Mouse (Mus musculus): ENCODE results near the gene Slc43a2. TPM values are rescaled to one million over a fixed set of nuclear protein-coding genes. Genes with fewer than 3 reads are reported as not detected.

The Slc43a2 gene
- total and polyA plus RNA-seq, 3 experiments, result 4.2 to 11.5 (median 7.5) TPM

DNA sequence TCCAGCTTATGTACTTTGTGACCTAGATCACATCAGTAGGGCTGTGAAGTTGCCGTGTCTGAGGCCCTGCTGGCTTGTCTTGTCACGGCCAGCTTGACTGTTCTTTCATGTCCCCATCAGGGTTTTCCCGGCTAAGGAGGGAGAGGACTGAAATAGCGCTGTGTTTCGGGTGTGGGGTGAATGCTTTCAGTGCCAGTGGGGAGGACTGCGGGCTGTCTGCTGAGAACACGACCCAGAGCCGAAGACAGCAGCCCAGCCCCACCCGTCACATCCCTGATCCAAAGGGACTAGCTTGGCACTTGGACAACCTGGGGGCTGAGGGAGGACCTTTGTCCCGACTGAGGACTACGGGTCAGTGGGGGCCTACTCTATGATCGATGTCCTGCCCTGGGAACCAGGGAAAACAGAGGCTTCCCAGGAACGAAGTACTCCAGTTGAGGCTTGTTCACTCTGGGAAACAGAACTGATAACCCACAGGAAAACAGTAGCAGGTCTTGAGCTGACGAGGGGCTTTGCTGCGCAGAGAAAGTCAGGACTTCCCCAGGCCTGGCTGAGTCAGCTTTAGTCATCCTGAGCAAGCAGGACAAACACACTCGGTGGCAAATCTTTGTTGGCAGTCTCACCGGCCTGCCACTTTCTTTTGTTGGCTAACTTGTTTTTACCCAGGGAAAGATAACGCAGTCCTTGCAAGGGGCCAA lies 32.5 kb downstream of the Slc43a2 start:
- no peak for TF ChIP-seq TAL1 (conservative IDR thresholded peaks at IDR 0.05; ENCODE audit: low read depth, low read length)
- no peak for TF ChIP-seq GATA2 (IDR thresholded peaks at IDR 0.05; ENCODE audit: borderline replicate concordance, low read depth, low read length)
- no peak for TF ChIP-seq CTCF (IDR thresholded peaks at IDR 0.05; ENCODE audit: low read depth, low read length)
- TF ChIP-seq GATA1 (IDR thresholded peaks at IDR 0.05; ENCODE audit: borderline replicate concordance, low read length), result no peak
- TF ChIP-seq POLR2AphosphoS5 (IDR thresholded peaks at IDR 0.05; ENCODE audit: insufficient replicate concordance, low read depth, low read length), result no peak
- no peak for DNase-seq (ENCODE audit: low spot score)
- peaks cover 26% of the 10 kb centered on the region for H3K4me1 ChIP-seq (ENCODE audit: insufficient read depth, low read depth, low read length)
- H3K27me3 ChIP-seq (ENCODE audit: insufficient read depth, low read length), result no peaks in the 10 kb centered on the region
- ATAC-seq (ENCODE audit: extremely low read depth, insufficient number of reproducible peaks, low FRiP score, poor library complexity, severe bottlenecking), result no peak
- no peaks in the 10 kb centered on the region for H3K9me3 ChIP-seq (replicated peaks)
- H3K4me3 ChIP-seq (ENCODE audit: low read depth, low read length), result no peak overlapping the region
- peaks cover 78% of the 10 kb centered on the region for H3K36me3 ChIP-seq (replicated peaks)

DNA sequence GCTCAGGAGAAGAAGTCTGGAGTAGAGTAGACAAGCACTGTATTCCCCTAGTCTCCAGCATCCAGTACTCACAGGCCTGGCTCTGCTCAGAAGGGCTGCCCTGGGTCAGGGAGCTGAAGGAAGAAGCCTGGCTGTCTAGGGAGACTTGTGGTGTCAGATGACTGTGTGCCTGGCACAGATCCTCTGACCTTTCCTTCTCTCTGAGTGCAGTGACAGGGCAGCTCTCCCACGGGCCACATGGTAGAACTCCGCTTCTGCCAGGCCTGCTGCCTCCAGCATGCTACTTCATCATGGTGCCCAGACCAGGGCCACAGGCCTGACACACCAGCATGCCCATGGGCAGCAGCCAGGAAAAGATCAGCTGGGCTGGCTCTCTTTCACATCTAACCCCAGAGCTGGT lies 34.4 kb downstream of the Slc43a2 start:
- Histone ChIP-seq H3K36me3 (replicated peaks) (peaks cover 82% of the 10 kb centered on the region), H3K9me3 (replicated peaks) (no peaks in the 10 kb centered on the region), H3K27me3 (ENCODE audit: insufficient read depth, low read length) (no peaks in the 10 kb centered on the region), H3K4me3 (ENCODE audit: low read depth, low read length) (no peak overlapping the region), H3K4me1 (ENCODE audit: insufficient read depth, low read depth, low read length) (peaks cover 29% of the 10 kb centered on the region)
- no peak for DNase-seq (ENCODE audit: low spot score)
- no peak for TF ChIP-seq TAL1 (conservative IDR thresholded peaks at IDR 0.05; ENCODE audit: low read depth, low read length)
- TF ChIP-seq CTCF (IDR thresholded peaks at IDR 0.05; ENCODE audit: low read depth, low read length), result no peak
- no peak for TF ChIP-seq POLR2AphosphoS5 (IDR thresholded peaks at IDR 0.05; ENCODE audit: insufficient replicate concordance, low read depth, low read length)
- TF ChIP-seq GATA2 (IDR thresholded peaks at IDR 0.05; ENCODE audit: borderline replicate concordance, low read depth, low read length), result no peak
- no peak for TF ChIP-seq GATA1 (IDR thresholded peaks at IDR 0.05; ENCODE audit: borderline replicate concordance, low read length)
- no peak for ATAC-seq (ENCODE audit: extremely low read depth, insufficient number of reproducible peaks, low FRiP score, poor library complexity, severe bottlenecking)

DNA sequence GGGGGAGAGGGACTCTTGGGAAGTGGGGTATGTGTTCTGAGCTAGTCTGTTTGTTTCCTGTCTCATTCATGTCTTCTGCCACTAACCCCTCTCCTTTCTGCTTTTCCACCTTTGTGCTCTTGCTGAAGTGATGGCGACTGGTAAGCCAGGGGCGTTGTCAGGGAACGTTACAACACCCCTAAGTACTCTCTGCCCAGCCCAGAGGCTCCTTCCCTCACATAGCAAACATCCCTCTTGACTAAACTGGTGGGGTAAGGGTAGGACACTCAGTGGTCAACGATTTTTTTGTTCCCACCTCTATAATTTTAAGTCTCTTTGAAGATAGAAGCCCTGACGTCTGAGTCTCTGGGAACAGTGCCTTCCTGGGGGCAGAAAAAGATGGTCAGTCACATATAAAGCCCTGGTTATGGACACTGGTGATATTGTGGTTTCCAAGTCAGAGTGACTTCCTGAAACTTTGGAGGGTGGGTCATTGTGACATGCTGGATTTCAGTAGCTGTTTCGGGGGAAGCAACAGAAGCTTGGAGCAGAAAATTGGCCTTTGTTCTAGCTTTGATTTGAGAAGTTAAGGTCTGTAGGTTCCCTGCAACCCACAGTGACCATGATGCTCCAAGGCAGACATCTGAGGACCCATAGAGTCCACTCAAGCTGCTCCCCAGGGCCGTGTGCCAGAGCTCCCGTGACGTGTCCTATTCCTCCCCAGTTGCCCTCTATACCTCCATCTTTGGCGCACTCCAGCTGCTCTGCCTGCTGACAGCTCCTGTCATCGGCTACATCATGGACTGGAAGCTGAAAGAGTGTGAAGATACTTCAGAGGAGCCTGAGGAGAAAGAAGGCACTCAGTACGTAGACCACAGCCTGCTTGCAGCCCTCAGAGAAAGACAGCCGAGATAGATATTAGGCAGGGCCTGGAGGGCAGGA lies 35.0 kb downstream of the Slc43a2 start:
- ATAC-seq (ENCODE audit: extremely low read depth, insufficient number of reproducible peaks, low FRiP score, poor library complexity, severe bottlenecking) (no peak), DNase-seq (ENCODE audit: low spot score) (no peak)
- H3K4me1 ChIP-seq (ENCODE audit: insufficient read depth, low read depth, low read length), result peaks cover 34% of the 10 kb centered on the region
- peaks cover 2% of the 10 kb centered on the region; the same call in 1 of the 2 replicates for H3K27me3 ChIP-seq (ENCODE audit: insufficient read depth, low read length)
- H3K9me3 ChIP-seq (replicated peaks), result no peaks in the 10 kb centered on the region
- H3K36me3 ChIP-seq (replicated peaks), result peaks cover 81% of the 10 kb centered on the region
- no peak overlapping the region for H3K4me3 ChIP-seq (ENCODE audit: low read depth, low read length)
- TF ChIP-seq GATA2 (IDR thresholded peaks at IDR 0.05; ENCODE audit: borderline replicate concordance, low read depth, low read length), result no peak
- no peak for TF ChIP-seq POLR2AphosphoS5 (IDR thresholded peaks at IDR 0.05; ENCODE audit: insufficient replicate concordance, low read depth, low read length)
- TF ChIP-seq GATA1 (IDR thresholded peaks at IDR 0.05; ENCODE audit: borderline replicate concordance, low read length), result no peak
- TF ChIP-seq CTCF (IDR thresholded peaks at IDR 0.05; ENCODE audit: low read depth, low read length), result no peak
- TF ChIP-seq TAL1 (conservative IDR thresholded peaks at IDR 0.05; ENCODE audit: low read depth, low read length), result no peak

DNA sequence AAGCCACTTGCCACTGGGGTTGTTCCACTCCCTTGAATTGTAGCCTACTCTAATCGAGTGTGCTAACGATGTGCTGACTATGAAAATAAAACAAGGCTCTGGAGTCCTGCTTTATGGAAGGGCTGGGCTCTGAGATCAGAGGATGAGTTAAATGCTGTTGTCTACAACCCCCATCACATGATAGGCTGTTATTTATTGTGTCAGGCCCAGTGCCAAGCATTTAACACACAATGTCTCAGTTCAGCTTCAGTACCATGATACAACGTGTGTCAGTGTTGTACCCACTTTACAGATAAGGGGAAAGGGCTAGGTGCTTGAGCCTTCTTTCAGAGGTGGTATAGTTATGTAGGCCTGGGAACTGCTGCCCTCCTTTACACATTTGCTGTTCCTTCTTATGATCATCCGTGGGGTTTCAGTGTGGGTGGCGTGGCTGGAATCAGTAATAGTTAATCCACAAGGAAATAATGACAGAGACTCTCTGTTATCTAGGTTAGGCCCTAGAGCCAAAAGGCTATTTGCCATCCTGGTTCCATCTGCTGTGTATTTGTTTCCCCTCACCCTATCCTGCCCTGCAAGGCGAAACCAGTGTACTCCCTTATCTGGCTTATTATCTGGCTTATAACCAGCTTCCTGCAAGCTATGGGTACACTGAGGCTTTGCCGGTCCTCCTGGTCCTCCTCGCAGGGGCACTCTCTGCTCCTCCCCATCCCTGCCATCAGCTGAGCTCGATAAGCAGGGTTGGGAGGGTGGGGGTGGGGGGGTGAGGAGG lies 36.0 kb downstream of the Slc43a2 start:
- H3K4me1 ChIP-seq (ENCODE audit: insufficient read depth, low read depth, low read length), result peaks cover 41% of the 10 kb centered on the region
- H3K36me3 ChIP-seq (replicated peaks), result peaks cover 80% of the 10 kb centered on the region
- no peak overlapping the region for H3K4me3 ChIP-seq (ENCODE audit: low read depth, low read length)
- TF ChIP-seq GATA1 (IDR thresholded peaks at IDR 0.05; ENCODE audit: borderline replicate concordance, low read length), result no peak
- no peak for TF ChIP-seq POLR2AphosphoS5 (IDR thresholded peaks at IDR 0.05; ENCODE audit: insufficient replicate concordance, low read depth, low read length)
- no peak for TF ChIP-seq CTCF (IDR thresholded peaks at IDR 0.05; ENCODE audit: low read depth, low read length)
- no peak for TF ChIP-seq TAL1 (conservative IDR thresholded peaks at IDR 0.05; ENCODE audit: low read depth, low read length)
- TF ChIP-seq GATA2 (IDR thresholded peaks at IDR 0.05; ENCODE audit: borderline replicate concordance, low read depth, low read length), result no peak
- ATAC-seq (ENCODE audit: extremely low read depth, insufficient number of reproducible peaks, low FRiP score, poor library complexity, severe bottlenecking) (peak; percentile 15; the same call in 1 of the 2 replicates), DNase-seq (ENCODE audit: low spot score) (no peak)
- H3K27me3 ChIP-seq (ENCODE audit: insufficient read depth, low read length), result peaks cover 4% of the 10 kb centered on the region; the same call in 1 of the 2 replicates
- H3K9me3 ChIP-seq (replicated peaks), result no peaks in the 10 kb centered on the region

DNA sequence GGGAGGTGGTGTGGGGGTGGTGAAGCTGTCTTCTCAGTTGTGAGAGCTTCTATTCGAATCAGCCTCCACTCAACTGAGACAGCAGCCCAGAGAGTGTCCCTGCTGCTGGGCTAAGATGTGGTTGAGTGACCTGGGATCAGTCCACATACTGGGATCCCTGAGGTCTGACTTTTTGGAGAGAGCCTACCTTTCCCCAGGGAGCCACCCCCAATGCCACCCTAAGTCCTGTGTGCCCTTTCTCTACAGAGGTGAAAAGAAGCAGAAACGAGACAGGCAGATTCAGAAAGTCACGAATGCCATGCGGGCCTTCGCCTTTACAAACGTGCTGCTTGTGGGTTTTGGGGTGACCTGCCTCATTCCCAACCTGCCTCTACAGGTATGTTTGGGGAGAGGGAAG lies 36.6 kb downstream of the Slc43a2 start:
- ATAC-seq (ENCODE audit: extremely low read depth, insufficient number of reproducible peaks, low FRiP score, poor library complexity, severe bottlenecking) (no peak), DNase-seq (ENCODE audit: low spot score) (no peak)
- no peak overlapping the region for H3K4me3 ChIP-seq (ENCODE audit: low read depth, low read length)
- TF ChIP-seq GATA1 (IDR thresholded peaks at IDR 0.05; ENCODE audit: borderline replicate concordance, low read length), result no peak
- no peak for TF ChIP-seq GATA2 (IDR thresholded peaks at IDR 0.05; ENCODE audit: borderline replicate concordance, low read depth, low read length)
- TF ChIP-seq CTCF (IDR thresholded peaks at IDR 0.05; ENCODE audit: low read depth, low read length), result no peak
- TF ChIP-seq TAL1 (conservative IDR thresholded peaks at IDR 0.05; ENCODE audit: low read depth, low read length), result no peak
- TF ChIP-seq POLR2AphosphoS5 (IDR thresholded peaks at IDR 0.05; ENCODE audit: insufficient replicate concordance, low read depth, low read length), result no peak
- peaks cover 47% of the 10 kb centered on the region for H3K4me1 ChIP-seq (ENCODE audit: insufficient read depth, low read depth, low read length)
- H3K9me3 ChIP-seq (replicated peaks), result no peaks in the 10 kb centered on the region
- peaks cover 78% of the 10 kb centered on the region for H3K36me3 ChIP-seq (replicated peaks)
- H3K27me3 ChIP-seq (ENCODE audit: insufficient read depth, low read length), result peaks cover 4% of the 10 kb centered on the region; the same call in 1 of the 2 replicates

Data from G1E (cell line).